Mouse (Mus musculus) neural tube, embryonic 14.5 days (tissue): ENCODE measurements around the gene Orc2. TPM values are rescaled to one million over a fixed set of nuclear protein-coding genes. Genes with fewer than 3 reads are reported as not detected.

Experiments
- ATAC-seq: fragments of 200-750 bp; cut with Nextera tagmentation; 2 replicates; pipeline ENCODE4 v1.8.0; 2017; ENCODE audit warnings: low read depth, mild to moderate bottlenecking, moderate TSS enrichment, moderate library complexity
- H3K27ac ChIP-seq: fragments of 300-500 bp; sonication (generic); 2 replicates; pipeline ENCODE4 v1.5.1; 2014; ENCODE audit warnings: low read depth, mild to moderate bottlenecking, control low read depth, low read length, moderate library complexity, mixed read lengths
- H3K27me3 ChIP-seq: fragments of 300-500 bp; sonication (generic); 2 replicates; pipeline ENCODE4 v1.6.1; 2014; ENCODE audit warnings: low read length; ENCODE audit not compliant: control insufficient read depth, insufficient read depth
- H3K36me3 ChIP-seq: fragments of 300-500 bp; sonication (generic); 2 replicates; pipeline ENCODE4 v1.6.1; 2014; ENCODE audit warnings: low read length, mixed read lengths; ENCODE audit not compliant: control insufficient read depth, insufficient read depth
- H3K4me1 ChIP-seq: fragments of 300-500 bp; sonication (generic); 2 replicates; pipeline ENCODE4 v1.6.1; 2014; ENCODE audit warnings: low read length; ENCODE audit not compliant: control insufficient read depth, insufficient read depth
- H3K4me2 ChIP-seq: fragments of 300-500 bp; sonication (generic); 2 replicates; pipeline ENCODE4 v1.6.1; 2014; ENCODE audit warnings: mild to moderate bottlenecking, low read depth, low read length, control low read depth
- H3K4me3 ChIP-seq: fragments of 300-500 bp; sonication (generic); 2 replicates; pipeline ENCODE4 v1.5.1; 2014; ENCODE audit warnings: low read depth, low read length, control low read depth, mixed read lengths
- H3K9ac ChIP-seq: fragments of 300-500 bp; sonication (generic); replicated peaks from 2 replicates; pipeline ENCODE4 v1.6.1; 2014; ENCODE audit warnings: low read depth, mild to moderate bottlenecking, control low read depth, low read length, mixed read lengths
- H3K9me3 ChIP-seq: fragments of 300-500 bp; sonication (generic); 2 replicates; pipeline ENCODE4 v1.6.1; 2016; ENCODE audit warnings: low read length; ENCODE audit not compliant: control insufficient read depth
- WGBS: fragments of 180-500 bp; shearing (Covaris S2); extraction: QIAGEN DNeasy Blood & Tissue Kit; methylation state at CpG from one replicate; pipeline ENCODE4 v1.1.7; 2014; 5-methylcytosine and 5-hydroxymethylcytosine counted together
- polyA plus RNA-seq: library from polyadenylated mRNA; unstranded; fragments of >200 nt; fragmentation: Nextera tagmentation; extraction: Ambion mirVana; gene quantifications from 2 replicates; pipeline ENCODE4 v1.2.1, GENCODE M21; 2014

The Orc2 gene
- 21.6 and 25.9 TPM in 2 replicates for polyA plus RNA-seq

DNA sequence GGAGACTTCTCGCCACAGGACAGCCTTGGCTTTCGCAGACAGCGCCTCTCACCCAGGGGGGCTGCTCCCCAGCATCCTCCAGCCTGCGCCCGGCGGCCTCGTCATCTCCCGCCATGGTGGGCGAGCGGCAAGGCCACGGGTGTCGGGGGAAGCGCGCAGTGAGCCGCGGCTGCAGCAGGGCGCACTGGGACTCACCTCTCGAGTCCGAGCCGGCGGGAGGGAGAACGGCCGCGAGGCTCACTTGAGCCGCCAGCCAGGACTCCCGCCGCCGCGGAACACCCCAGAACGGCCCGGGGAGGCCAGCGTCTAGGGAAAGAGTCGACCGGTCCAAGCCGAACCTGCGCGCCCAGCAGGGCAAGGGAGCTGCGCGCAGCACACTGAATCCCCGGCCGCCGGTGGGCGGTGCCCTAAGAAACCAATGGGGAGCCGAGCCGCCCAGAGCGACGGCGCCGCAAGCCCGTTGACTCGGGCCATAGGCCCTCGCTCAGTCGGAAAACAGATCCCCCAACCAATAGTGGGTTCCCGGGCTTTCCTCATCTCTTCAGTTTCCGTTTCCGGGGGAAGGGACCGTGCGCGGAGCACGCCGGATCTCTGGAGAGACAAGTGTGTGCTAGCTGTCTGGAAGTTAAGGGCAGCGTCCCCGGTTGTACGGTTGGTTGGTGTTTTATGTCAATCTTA, at the start of gene Orc2:
Gene Orc2, minus strand, starts transcription at position 533 of the 678 bp plus-strand sequence.
- Histone ChIP-seq H3K36me3 (peaks cover 10% of the 10 kb centered on the region), H3K4me1 (peaks cover 16% of the 10 kb centered on the region; the same call in 1 of the 2 replicates), H3K9me3 (no peaks in the 10 kb centered on the region), H3K4me2 (peak within 1 kb of the TSS; percentile 92), H3K9ac (peak within 1 kb of the TSS; percentile 90), H3K27ac (peak within 1 kb of the TSS; percentile 76), H3K4me3 (peak within 1 kb of the TSS; percentile 99), H3K27me3 (no peaks in the 10 kb centered on the region)
- under 1% methylated on average over 59 of the region's 64 CpGs for WGBS
- peak; percentile 100 for ATAC-seq

DNA sequence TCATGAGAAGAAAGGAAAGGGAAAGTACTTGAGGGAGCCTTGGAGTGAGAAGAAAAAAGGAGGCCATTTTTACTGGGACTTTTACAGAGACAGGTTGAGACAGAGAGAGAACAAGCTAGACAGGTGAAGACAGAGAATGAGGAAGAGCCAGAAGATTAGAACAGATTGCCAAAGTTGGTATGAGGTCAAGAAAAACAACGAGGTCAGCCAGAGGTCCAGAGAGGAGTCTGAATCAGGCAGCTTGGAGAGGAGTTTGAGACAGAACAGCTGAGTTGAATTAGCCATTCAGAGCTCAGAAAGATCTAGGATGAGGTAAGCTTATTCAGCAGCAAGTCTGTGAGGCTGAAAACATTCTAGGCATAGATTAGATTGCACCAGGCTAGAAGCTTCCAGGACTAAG, 36.5 kb upstream of the Orc2 start:
- Histone ChIP-seq H3K27me3 (no peaks in the 10 kb centered on the region), H3K9ac (no peak overlapping the region), H3K9me3 (no peaks in the 10 kb centered on the region), H3K4me3 (no peak overlapping the region), H3K4me1 (no peaks in the 10 kb centered on the region), H3K4me2 (no peak overlapping the region), H3K36me3 (peaks cover 46% of the 10 kb centered on the region), H3K27ac (no peak overlapping the region)
- ATAC-seq = no peak
- 92% methylated on average over 1 of the region's 1 CpGs for WGBS

DNA sequence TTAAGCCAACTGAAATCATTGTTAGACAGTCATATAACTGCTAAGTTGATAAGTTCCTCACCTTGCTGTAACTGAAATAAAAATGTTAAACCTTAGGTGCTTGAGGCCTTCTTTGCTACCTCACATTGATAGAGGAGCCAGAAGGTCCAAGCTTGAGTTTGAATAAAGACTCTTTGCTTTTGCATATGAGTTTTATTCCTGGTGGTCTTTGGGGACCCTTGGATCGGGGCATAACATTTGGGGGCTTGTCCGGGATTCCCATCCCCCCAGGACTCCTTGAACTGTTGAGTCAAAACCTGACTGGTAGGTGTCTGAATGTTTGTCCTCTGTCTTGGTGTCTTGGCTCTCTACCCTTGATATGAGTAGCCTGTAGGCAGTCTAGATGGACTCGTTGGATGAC, 2.3 kb upstream of the Orc2 start:
- no peaks in the 10 kb centered on the region for H3K36me3 ChIP-seq
- no peak for ATAC-seq
- H3K9me3 ChIP-seq = no peaks in the 10 kb centered on the region
- H3K4me1 ChIP-seq = peaks cover 16% of the 10 kb centered on the region; the same call in 1 of the 2 replicates
- WGBS = 91% methylated on average over 3 of the region's 3 CpGs
- H3K9ac ChIP-seq = no peak overlapping the region
- H3K27ac ChIP-seq = no peak overlapping the region
- H3K27me3 ChIP-seq = no peaks in the 10 kb centered on the region
- no peak overlapping the region for H3K4me3 ChIP-seq
- H3K4me2 ChIP-seq = no peak overlapping the region

DNA sequence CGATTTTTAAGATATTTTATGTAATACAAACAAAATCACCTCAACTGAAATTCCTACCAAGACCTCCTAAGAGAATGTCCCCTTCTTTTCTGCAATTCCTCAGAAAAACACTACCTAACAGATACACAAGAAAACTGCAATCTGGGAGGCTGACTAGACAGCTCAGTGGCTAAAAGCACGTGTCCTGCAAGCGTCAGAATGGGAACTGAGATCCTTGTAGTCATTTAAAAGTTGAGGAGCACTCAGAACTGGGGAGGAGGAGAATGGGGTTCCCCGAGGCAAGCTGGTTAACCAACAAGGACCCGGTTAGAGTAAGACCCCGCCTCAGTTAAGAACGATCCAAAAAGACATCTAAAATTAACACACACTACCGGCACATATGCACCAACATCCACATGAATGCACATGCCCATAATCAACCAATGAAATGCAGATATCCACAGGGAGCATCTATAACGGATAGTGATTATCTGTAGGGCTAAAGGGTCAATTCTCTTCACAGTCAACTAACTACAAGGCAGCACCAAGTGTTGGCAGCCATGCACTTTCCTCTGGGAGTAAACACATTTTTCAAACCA, 1.0 kb downstream of the Orc2 start:
- no peaks in the 10 kb centered on the region for H3K27me3 ChIP-seq
- H3K9me3 ChIP-seq = no peaks in the 10 kb centered on the region
- peaks cover 16% of the 10 kb centered on the region; the same call in 1 of the 2 replicates for H3K4me1 ChIP-seq
- 33% methylated on average over 9 of the region's 9 CpGs for WGBS
- H3K4me3 ChIP-seq = peak overlapping the region; percentile 99
- H3K9ac ChIP-seq = peak overlapping the region; percentile 90
- peak; percentile 1; the same call in 1 of the 2 replicates for ATAC-seq
- peak overlapping the region; percentile 76 for H3K27ac ChIP-seq
- peaks cover 14% of the 10 kb centered on the region for H3K36me3 ChIP-seq
- H3K4me2 ChIP-seq = peak overlapping the region; percentile 92

DNA sequence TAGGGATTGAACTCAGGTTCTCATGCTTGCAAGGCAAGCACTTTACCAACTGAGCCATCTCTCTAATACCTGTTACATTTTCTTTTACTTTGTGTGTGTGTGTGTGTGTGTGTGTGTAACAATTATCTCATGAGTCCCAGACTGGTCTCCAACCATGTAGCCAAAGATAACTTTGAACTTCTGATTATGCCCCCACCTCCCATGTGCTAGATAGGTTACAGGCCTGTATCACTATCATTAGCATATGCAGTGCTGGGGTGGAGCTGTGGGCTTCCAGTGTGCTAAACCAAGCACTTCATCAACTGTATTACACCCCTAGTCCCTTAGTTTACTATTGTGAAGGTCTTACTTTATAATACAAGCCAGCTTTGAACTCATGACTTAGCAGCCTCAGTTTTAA, 1.8 kb downstream of the Orc2 start:
- peaks cover 14% of the 10 kb centered on the region for H3K36me3 ChIP-seq
- ATAC-seq = no peak
- no peak overlapping the region; the same call in 1 of the 2 replicates for H3K4me3 ChIP-seq
- no peak overlapping the region for H3K27ac ChIP-seq
- H3K9ac ChIP-seq = no peak overlapping the region
- no peaks in the 10 kb centered on the region for H3K9me3 ChIP-seq
- no peaks in the 10 kb centered on the region for H3K27me3 ChIP-seq
- H3K4me1 ChIP-seq = peaks cover 16% of the 10 kb centered on the region; the same call in 1 of the 2 replicates
- H3K4me2 ChIP-seq = peak overlapping the region; percentile 92; the same call in 1 of the 2 replicates

DNA sequence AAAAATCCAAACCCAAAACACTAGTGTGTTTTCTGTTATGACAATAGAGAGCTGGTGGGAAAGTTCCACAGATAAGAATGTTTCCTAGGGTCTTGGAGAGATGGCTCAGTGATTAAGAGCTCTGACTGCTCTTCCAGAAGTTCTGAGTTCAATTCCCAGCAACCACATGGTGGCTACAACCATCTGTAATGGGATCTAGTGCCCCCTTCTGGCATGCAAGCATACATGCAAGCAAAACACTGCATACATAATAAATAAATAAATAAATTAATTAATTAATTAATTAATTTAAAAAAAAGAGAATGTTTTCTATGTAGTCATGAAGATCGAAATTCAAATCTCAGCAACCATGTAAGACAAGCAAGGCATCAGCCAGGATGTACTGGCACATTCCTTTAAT, 6.2 kb downstream of the Orc2 start:
- peaks cover 8% of the 10 kb centered on the region; the same call in 1 of the 2 replicates for H3K4me1 ChIP-seq
- H3K9me3 ChIP-seq = no peaks in the 10 kb centered on the region
- H3K4me2 ChIP-seq = no peak overlapping the region
- no peak for ATAC-seq
- no peak overlapping the region for H3K27ac ChIP-seq
- no peak overlapping the region for H3K4me3 ChIP-seq
- peaks cover 32% of the 10 kb centered on the region for H3K36me3 ChIP-seq
- 94% methylated on average over 1 of the region's 1 CpGs for WGBS
- H3K9ac ChIP-seq = no peak overlapping the region
- H3K27me3 ChIP-seq = no peaks in the 10 kb centered on the region

DNA sequence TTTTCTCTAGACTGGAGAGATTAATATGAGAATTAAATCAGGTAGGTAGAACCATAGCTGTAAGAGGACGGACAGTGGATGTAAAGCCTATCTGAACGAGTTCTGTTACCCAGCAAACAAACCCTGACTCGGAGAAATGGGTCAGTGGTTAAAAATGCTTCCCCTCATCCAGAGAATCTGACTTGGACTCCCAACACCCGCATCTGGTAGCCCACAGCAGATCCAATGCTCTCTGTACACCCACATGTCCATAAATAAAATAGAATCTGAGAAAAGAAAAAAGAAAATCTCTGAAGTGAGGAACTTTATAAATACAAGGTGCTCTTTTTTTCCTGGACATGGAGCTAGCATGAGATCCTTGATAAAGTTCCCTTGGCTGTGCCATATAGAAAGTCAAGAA, 7.2 kb downstream of the Orc2 start:
- H3K27ac ChIP-seq = no peak overlapping the region
- WGBS = 97% methylated on average over 4 of the region's 4 CpGs
- H3K27me3 ChIP-seq = no peaks in the 10 kb centered on the region
- no peak overlapping the region for H3K4me2 ChIP-seq
- no peak for ATAC-seq
- H3K36me3 ChIP-seq = peaks cover 32% of the 10 kb centered on the region
- no peaks in the 10 kb centered on the region for H3K4me1 ChIP-seq
- H3K9ac ChIP-seq = no peak overlapping the region
- H3K9me3 ChIP-seq = no peaks in the 10 kb centered on the region
- no peak overlapping the region for H3K4me3 ChIP-seq

DNA sequence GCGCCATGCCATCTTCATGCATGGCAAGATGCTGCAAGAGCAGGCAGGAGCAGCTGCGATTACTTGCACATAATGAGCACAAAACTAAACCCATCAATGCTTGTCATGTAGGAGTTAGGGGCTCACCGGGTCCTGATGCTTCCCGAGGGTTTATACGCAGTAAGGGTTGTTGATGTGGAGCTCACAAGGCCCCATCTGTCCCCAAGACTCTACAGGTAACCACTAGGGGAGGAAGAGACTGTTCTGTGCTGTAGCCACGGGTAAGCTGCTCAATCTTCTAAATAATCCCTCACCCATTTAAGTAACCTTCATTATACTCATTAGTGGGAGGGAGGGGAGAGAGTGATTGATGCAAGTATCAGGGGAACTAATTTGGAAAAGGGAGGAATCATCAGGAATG, 9.3 kb downstream of the Orc2 start:
- Histone ChIP-seq H3K36me3 (peaks cover 31% of the 10 kb centered on the region), H3K4me1 (no peaks in the 10 kb centered on the region), H3K27me3 (no peaks in the 10 kb centered on the region), H3K27ac (no peak overlapping the region), H3K9ac (no peak overlapping the region), H3K9me3 (no peaks in the 10 kb centered on the region), H3K4me3 (no peak overlapping the region), H3K4me2 (no peak overlapping the region)
- no peak for ATAC-seq
- WGBS = 84% methylated on average over 6 of the region's 6 CpGs

DNA sequence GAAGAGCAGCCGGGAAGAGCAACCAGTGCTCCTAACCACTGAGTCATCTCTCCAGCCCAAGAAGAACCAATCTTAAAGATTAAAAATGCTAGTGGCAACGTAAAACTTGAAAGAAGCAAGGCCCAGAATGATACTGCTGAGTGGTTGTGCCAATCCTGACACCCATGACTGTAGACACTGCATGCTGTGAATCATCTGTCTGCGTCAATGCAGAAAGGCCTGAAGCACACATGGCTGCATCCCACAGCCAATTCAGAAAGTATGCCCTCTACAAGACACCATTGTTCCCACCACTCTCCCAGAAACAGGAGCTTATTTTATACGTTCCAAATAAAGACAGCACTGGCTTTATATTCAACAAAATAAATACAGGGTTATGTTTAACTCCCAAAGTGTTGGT, 22.3 kb downstream of the Orc2 start:
- no peak overlapping the region for H3K4me2 ChIP-seq
- ATAC-seq = no peak
- no peak overlapping the region for H3K27ac ChIP-seq
- no peaks in the 10 kb centered on the region for H3K27me3 ChIP-seq
- H3K4me3 ChIP-seq = no peak overlapping the region
- H3K9ac ChIP-seq = no peak overlapping the region
- peaks cover 48% of the 10 kb centered on the region for H3K36me3 ChIP-seq
- 96% methylated on average over 4 of the region's 4 CpGs for WGBS
- no peaks in the 10 kb centered on the region for H3K9me3 ChIP-seq
- H3K4me1 ChIP-seq = no peaks in the 10 kb centered on the region
